Mouse (Mus musculus) liver, embryonic 12.5 days (tissue): ENCODE data around the gene Rpl23. TPM values are rescaled to one million over a fixed set of nuclear protein-coding genes. Genes with fewer than 3 reads are reported as not detected.
A peak's percentile ranks its signal among the peaks of the same experiment; 100 is the strongest.

Source experiments
- ATAC-seq: fragments of 200-750 bp; cut with Nextera tagmentation; 2 replicates; pipeline ENCODE4 v1.8.0; 2017; ENCODE audit warnings: moderate number of reproducible peaks, mild to moderate bottlenecking, moderate library complexity
- H3K27ac ChIP-seq: fragments of 300-500 bp; sonication (generic); 2 replicates; pipeline ENCODE4 v1.5.1; 2016; ENCODE audit warnings: mild to moderate bottlenecking
- H3K27me3 ChIP-seq: fragments of 300-500 bp; sonication (generic); replicated peaks from 2 replicates; pipeline ENCODE4 v1.6.1; 2016; ENCODE audit warnings: mild to moderate bottlenecking, moderate library complexity
- H3K36me3 ChIP-seq: fragments of 300-500 bp; sonication (generic); 2 replicates; pipeline ENCODE4 v1.6.1; 2016; ENCODE audit warnings: mild to moderate bottlenecking, moderate library complexity
- H3K4me1 ChIP-seq: fragments of 300-500 bp; sonication (generic); 2 replicates; pipeline ENCODE4 v1.6.1; 2016
- H3K4me2 ChIP-seq: fragments of 300-500 bp; sonication (generic); 2 replicates; pipeline ENCODE4 v1.6.1; 2016; ENCODE audit warnings: mild to moderate bottlenecking, moderate library complexity
- H3K4me3 ChIP-seq: fragments of 300-500 bp; sonication (generic); 2 replicates; pipeline ENCODE4 v1.5.1; 2016; ENCODE audit warnings: mild to moderate bottlenecking, moderate library complexity
- H3K9ac ChIP-seq: fragments of 300-500 bp; sonication (generic); 2 replicates; pipeline ENCODE4 v1.6.1; 2016; ENCODE audit warnings: mild to moderate bottlenecking, moderate library complexity
- H3K9me3 ChIP-seq: fragments of 300-500 bp; sonication (generic); replicated peaks from 2 replicates; pipeline ENCODE4 v1.6.1; 2016; ENCODE audit warnings: mild to moderate bottlenecking, moderate library complexity
- WGBS: fragments of 180-500 bp; shearing (Covaris S2); methylation state at CpG from one replicate; pipeline ENCODE4 v1.1.7; 2016; ENCODE audit not compliant: insufficient replicate concordance; 5-methylcytosine and 5-hydroxymethylcytosine counted together
- polyA plus RNA-seq: library from polyadenylated mRNA; unstranded; fragments of >200 nt; fragmentation: Nextera tagmentation; extraction: Ambion mirVana; gene quantifications from 2 replicates; pipeline ENCODE4 v1.2.1, GENCODE M21; 2016

Rpl23 gene
- polyA plus RNA-seq, 1 experiment from 2014 or later: 473 TPM

DNA sequence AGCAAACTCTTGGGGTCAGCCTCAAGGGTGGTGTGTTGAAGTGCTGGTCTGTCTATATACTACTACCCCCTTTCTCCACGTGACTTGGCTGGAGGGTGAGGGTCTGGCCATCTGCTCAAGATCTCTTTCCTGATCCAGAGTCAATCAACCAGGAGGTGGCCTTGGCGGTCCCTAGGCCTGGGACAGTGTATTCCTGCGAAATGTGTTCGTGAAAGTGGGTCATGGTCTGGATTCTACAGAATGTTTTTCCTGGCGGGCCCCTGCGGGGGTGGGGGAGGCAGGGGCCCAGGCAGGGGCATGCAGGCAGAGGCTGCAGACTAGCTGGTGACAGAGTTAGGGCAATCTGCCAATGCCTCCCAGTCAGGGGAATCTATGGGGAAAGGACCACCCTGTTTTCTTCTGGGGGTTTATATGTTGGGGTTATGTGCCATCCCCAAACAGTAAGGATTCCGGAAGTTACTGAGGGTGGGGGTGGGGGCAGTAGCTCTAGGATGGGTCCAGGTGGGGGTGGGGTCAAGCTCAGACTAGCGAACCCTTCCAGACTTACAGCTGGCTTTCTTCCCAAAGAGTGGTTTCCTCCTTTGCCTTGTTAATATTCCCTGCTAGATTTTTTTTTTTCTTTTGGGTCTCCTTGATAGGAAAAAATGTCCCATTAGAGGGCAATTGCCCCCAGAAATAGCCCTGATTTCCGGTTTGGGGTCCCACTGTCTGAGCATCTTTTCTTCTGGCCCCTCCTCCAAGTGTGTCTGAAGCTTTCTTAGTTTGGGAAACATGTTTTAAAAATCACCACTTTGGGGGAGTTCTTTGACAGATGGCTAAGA, 22.8 kb upstream of the Rpl23 start:
- 41% methylated on average over 9 of the region's 9 CpGs for WGBS
- H3K9me3 ChIP-seq: no peaks in the 10 kb centered on the region
- H3K4me2 ChIP-seq: peak overlapping the region; percentile 21
- H3K36me3 ChIP-seq: peaks cover 21% of the 10 kb centered on the region
- peaks cover 92% of the 10 kb centered on the region for H3K4me1 ChIP-seq
- ATAC-seq: no peak
- H3K9ac ChIP-seq: no peak overlapping the region
- H3K27ac ChIP-seq: peak overlapping the region; percentile 55
- no peaks in the 10 kb centered on the region for H3K27me3 ChIP-seq
- H3K4me3 ChIP-seq: no peak overlapping the region

DNA sequence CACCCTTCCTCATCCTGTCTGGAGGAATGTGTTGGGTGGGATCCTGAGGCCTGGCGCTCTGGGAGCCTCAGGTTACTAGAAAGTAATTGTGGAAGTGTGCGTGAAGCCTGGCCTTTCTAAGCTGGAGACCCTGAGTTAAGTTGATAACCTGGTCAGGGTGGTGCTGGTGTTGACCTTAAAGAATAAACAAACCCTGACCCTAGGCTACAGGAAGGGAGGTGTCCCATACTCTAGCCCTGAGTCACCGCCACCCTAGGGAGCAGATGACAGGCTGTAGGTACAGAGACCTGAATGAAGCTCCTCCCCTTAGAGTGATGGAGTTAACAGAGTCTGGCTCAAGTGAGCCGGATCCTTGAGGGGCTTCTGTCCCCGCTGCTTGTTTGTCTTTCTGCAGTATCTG, 21.6 kb upstream of the Rpl23 start:
- no peaks in the 10 kb centered on the region for H3K9me3 ChIP-seq
- no peak overlapping the region for H3K4me3 ChIP-seq
- WGBS: 51% methylated on average over 5 of the region's 5 CpGs
- peak overlapping the region; percentile 32; the same call in 1 of the 2 replicates for H3K27ac ChIP-seq
- H3K4me1 ChIP-seq: peaks cover 93% of the 10 kb centered on the region
- no peak overlapping the region for H3K4me2 ChIP-seq
- H3K27me3 ChIP-seq: no peaks in the 10 kb centered on the region
- no peak for ATAC-seq
- no peak overlapping the region for H3K9ac ChIP-seq
- peaks cover 13% of the 10 kb centered on the region for H3K36me3 ChIP-seq

DNA sequence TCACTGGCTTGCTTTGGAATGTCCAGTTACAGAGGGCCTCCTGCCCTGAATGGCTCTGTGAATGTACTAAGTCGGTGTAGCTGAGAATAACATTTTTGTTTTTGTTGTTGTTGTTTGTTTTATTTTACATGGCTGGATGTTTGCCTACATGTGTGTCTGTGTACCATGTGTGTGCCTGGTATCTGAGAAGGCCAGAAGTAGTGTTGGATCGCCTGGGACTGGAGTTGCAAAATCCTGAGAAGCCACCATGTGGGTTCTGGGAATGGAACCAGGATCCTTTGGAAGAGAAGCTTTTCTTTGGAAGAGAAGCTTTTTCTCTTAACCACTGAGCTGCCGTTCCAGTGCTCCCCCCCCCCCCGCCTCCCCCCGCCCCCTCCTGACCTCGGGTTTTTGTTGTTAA, 20.3 kb upstream of the Rpl23 start:
- no peaks in the 10 kb centered on the region for H3K27me3 ChIP-seq
- WGBS: 56% methylated on average over 6 of the region's 6 CpGs
- peaks cover 91% of the 10 kb centered on the region for H3K4me1 ChIP-seq
- H3K36me3 ChIP-seq: peaks cover 5% of the 10 kb centered on the region
- no peaks in the 10 kb centered on the region for H3K9me3 ChIP-seq
- H3K4me3 ChIP-seq: no peak overlapping the region
- peak overlapping the region; percentile 38; the same call in 1 of the 2 replicates for H3K27ac ChIP-seq
- 0 out of 2 replicates have a peak overlapping the region, but pooled peaks have one; percentile 98 for H3K4me2 ChIP-seq
- no peak for ATAC-seq
- H3K9ac ChIP-seq: no peak overlapping the region

DNA sequence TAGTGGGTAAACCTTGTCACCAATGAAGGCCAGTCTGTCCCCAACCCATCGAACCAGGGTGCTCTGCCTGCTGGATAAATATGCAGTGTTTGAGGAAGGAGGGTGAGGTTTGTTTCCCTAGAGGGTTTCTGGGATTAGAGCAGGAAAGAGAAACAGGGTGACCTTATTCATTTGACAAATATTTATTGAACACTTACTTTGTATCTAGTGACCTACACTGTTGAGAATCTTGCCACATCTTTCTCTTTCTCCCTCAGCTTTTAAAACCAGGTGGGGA, 19.9 kb upstream of the Rpl23 start:
- no peak overlapping the region for H3K9ac ChIP-seq
- ATAC-seq: no peak

DNA sequence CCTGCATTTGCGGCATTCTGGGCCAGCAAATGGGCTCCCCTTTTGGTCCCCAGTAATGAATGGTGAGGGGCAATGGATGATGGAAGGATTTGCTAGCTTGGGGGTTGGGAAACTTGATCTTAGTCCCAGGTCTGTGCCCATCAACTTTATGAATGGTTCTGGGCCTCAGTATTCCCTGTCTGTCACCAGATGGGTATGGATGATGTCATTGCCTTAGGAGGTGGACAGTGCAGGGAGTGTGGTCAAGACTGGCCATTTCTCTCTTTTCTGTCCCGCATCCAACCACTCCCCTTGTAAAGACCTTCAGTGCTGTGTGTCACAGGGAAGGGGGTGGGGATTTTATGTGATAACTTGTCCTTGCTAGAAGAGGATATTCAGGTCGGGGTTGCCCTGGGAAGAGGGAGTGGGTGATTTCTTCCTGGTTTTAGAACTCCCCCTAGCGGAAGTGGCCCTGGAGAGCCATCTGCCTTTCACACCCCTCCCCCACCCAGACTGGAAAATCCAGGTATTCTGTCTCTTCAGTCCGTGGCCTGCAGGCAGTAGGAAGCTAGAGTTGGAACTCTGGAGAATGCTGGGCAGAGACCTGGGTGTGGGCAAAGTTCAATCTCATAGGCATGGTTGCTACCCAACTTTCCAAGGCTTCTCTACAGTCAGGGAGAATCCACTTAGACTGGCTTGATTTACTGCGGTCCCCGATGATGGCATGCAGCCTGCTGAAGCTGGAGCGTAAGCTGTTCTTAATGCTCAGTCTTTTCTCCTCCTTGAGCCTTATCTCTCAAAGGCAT, 19.4 kb upstream of the Rpl23 start:
- Histone ChIP-seq H3K9me3 (no peaks in the 10 kb centered on the region), H3K36me3 (peaks cover under 1% of the 10 kb centered on the region; the same call in 1 of the 2 replicates), H3K4me1 (peaks cover 90% of the 10 kb centered on the region), H3K4me3 (peak overlapping the region; percentile 69), H3K4me2 (peak overlapping the region; percentile 98), H3K9ac (peak overlapping the region; percentile 77), H3K27me3 (no peaks in the 10 kb centered on the region), H3K27ac (peak overlapping the region; percentile 10; the same call in 1 of the 2 replicates)
- ATAC-seq: no peak
- 24% methylated on average over 8 of the region's 8 CpGs for WGBS

More for the DNA sequence above, 19.9 kb upstream of the Rpl23 start:
- Histone ChIP-seq H3K36me3 (peaks cover 5% of the 10 kb centered on the region), H3K27ac (0 out of 2 replicates have a peak overlapping the region, but pooled peaks have one; percentile 10), H3K27me3 (no peaks in the 10 kb centered on the region), H3K9me3 (no peaks in the 10 kb centered on the region), H3K4me1 (peaks cover 91% of the 10 kb centered on the region), H3K4me3 (no peak overlapping the region), H3K4me2 (peak overlapping the region; percentile 98)
- 10% methylated on average over 1 of the region's 1 CpGs for WGBS

DNA sequence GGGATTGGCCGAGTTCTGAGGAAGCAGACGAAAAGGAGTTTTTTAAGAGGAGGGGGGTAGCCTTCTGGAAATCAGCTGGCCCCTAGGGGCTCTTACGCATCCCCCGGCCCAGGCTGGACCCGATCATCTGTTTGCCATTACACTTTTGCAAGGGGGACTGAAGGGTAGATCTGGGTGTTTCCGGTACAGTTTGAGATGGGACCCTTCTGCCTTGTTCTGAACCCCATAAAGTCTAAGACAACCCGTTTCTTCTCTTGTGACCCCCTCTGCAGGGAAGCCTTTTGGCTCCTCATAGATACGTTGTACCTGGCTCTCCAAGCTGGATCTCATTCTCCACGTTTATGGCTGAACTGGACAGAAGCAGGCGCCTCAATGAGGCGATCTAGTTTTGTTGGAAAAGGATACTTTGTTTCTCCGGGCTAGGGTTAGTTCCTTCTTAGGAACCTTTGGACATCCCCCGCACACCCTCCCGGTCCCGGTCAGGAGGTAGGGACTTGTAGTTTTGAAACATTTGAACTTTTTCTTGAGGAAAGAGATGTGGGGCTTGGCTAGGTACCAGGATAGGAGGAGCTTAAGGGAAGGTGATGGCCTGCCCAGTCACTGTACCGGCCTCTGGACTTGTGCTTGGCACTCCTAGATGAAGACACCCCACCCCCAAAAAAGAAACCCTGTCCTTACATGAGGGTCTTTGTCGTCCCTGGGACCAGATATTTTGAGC, 18.6 kb upstream of the Rpl23 start:
- peak overlapping the region; percentile 85 for H3K27ac ChIP-seq
- ATAC-seq: no peak
- peak overlapping the region; percentile 98 for H3K4me2 ChIP-seq
- no peaks in the 10 kb centered on the region for H3K9me3 ChIP-seq
- H3K27me3 ChIP-seq: no peaks in the 10 kb centered on the region
- H3K4me3 ChIP-seq: peak overlapping the region; percentile 69
- peaks cover 86% of the 10 kb centered on the region for H3K4me1 ChIP-seq
- peak overlapping the region; percentile 77 for H3K9ac ChIP-seq
- H3K36me3 ChIP-seq: no peaks in the 10 kb centered on the region
- 9% methylated on average over 17 of the region's 17 CpGs for WGBS

DNA sequence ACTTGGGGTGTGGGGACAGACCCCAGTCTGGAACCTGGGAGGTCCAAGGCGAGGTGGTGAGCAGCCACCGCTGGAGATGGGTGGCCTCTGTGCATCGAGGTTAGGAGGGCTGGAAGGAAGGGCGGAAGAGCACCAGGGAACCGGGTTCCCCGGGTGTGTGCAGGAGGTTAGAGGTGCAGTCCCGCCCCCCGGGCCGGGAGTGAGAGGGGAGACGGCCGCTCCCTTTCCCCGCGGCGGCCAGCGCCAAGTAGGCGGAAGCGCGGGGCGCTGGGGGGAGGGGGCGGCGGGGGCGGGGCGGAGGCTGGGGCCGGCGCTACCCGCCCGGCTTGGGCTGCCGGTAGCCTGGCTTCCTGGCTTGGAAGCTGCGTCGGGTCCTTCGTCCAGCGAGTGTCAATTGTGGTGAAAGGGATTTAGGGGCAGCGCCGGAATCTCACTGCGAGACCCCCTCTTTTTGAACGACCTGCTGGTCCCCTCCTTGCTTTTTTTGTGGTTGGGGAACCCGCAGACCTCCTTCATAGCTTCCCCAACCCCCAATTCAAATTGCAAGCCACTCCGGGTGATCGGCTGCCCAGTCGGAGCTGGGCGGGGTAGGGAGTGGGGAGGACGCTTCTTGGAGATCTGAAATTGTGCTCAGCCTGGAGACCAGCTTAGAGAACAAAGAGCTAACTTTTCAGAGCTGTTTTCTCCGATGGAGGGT, 17.9 kb upstream of the Rpl23 start:
- Histone ChIP-seq H3K9ac (peak overlapping the region; percentile 77), H3K27ac (peak overlapping the region; percentile 85), H3K4me2 (peak overlapping the region; percentile 98), H3K9me3 (no peaks in the 10 kb centered on the region), H3K4me3 (peak overlapping the region; percentile 69), H3K4me1 (peaks cover 78% of the 10 kb centered on the region), H3K27me3 (no peaks in the 10 kb centered on the region), H3K36me3 (no peaks in the 10 kb centered on the region)
- peak; percentile 62 for ATAC-seq
- under 1% methylated on average over 39 of the region's 43 CpGs for WGBS

- peak overlapping the region; percentile 98 for H3K4me2 ChIP-seq
- H3K9me3 ChIP-seq: no peaks in the 10 kb centered on the region
- peak overlapping the region; percentile 85 for H3K27ac ChIP-seq
- H3K4me1 ChIP-seq: peaks cover 71% of the 10 kb centered on the region
- ATAC-seq: peak; percentile 76
- H3K4me3 ChIP-seq: peak overlapping the region; percentile 69
- H3K36me3 ChIP-seq: no peaks in the 10 kb centered on the region
- peak overlapping the region; percentile 77 for H3K9ac ChIP-seq
- WGBS: under 1% methylated on average over 69 of the region's 71 CpGs
- H3K27me3 ChIP-seq: no peaks in the 10 kb centered on the region
Observed at GRCm38 (mm10) chr11:97799146-97799993, 17.1 kb upstream of the Rpl23 start.

GRCm38 (mm10) chr11:97798782-97799145, 16.5 kb upstream of the Rpl23 start, which contains the start of gene Lasp1:
Gene Lasp1, plus strand, starts transcription at chr11:97799000.
- H3K4me3 ChIP-seq: peak within 1 kb of the TSS; percentile 69
- no peaks in the 10 kb centered on the region for H3K9me3 ChIP-seq
- ATAC-seq: peak; percentile 36
- peaks cover 65% of the 10 kb centered on the region for H3K4me1 ChIP-seq
- no peaks in the 10 kb centered on the region for H3K27me3 ChIP-seq
- peak within 1 kb of the TSS; percentile 85 for H3K27ac ChIP-seq
- peak within 1 kb of the TSS; percentile 77 for H3K9ac ChIP-seq
- H3K36me3 ChIP-seq: no peaks in the 10 kb centered on the region
- under 1% methylated on average over 11 of the region's 11 CpGs for WGBS
- H3K4me2 ChIP-seq: peak within 1 kb of the TSS; percentile 98

- Histone ChIP-seq H3K9me3 (no peaks in the 10 kb centered on the region), H3K4me2 (peak overlapping the region; percentile 98), H3K27ac (no peak overlapping the region), H3K36me3 (no peaks in the 10 kb centered on the region), H3K4me3 (peak overlapping the region; percentile 29; the same call in 1 of the 2 replicates), H3K4me1 (peaks cover 62% of the 10 kb centered on the region), H3K27me3 (no peaks in the 10 kb centered on the region), H3K9ac (no peak overlapping the region)
- ATAC-seq: no peak
- WGBS: 38% methylated on average over 8 of the region's 8 CpGs
Observed at GRCm38 (mm10) chr11:97798083-97798435, 15.8 kb upstream of the Rpl23 start.
